Mouse (Mus musculus): Measurements from ENCODE around the gene Ovol3.

Gene Ovol3

DNA sequence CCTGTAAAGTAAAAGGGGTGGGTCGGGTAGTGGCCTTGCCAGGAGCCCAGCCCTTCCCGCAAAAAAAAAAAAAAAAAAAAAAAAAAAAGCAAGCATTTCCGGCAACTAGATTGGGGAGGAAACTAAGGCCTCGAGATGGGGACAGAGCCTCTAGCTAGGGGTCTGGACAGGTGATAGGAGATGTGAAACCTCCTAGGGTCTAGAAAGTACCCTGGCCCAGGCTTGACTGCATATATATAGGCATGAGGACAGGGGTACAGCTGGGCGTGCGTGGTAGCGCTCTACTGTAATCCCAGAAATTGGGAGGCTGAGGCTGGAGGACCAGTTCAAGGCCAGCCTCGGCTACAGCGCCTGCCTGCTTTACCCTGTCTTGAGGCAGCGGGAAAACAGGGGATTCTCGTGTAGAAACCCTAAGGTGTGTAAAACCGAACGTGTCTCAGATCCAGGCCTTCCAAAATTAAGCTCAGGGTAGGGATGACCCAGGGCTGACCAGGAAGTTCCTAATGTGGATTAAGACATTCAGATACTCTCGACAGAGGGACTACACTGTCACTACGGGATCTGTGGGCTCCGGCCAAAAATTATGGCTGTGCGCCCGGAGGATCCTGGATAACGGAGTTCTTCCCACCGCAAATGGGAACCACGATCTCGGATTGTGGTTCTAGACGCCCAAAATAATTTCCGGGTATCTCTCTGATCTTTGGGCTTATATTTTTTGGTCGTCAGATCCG lies 41.3 kb downstream of the Ovol3 start:
- DNase-seq (ENCODE audit: inconsistent ontology term): no peak

GRCm38 (mm10) chr7:30193581-30194100 lies 41.9 kb downstream of the Ovol3 start:
- peak; percentile 87 for DNase-seq (ENCODE audit: inconsistent ontology term)

GRCm38 (mm10) chr7:30193013-30193412 lies 42.5 kb downstream of the Ovol3 start:
- DNase-seq (ENCODE audit: inconsistent ontology term): peak; percentile 35

DNA sequence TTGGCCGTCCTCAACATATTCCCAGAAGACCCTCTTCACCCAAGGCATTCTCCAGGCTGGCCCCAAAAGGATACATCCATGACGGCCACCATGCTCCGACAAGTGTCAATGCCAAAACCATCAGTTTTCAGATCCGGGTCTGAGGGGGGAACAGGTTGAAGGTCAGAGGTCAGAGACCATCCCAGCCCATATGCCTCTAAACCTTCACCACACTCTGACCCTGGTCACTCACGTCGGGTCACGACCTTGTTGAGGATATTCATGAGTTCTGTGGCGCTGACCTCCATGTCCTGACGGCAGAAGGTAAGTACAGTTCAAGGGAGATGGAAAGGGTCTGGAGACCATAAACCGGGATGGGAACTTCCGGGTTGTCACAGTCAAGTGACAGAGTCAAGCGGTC lies 43.4 kb downstream of the Ovol3 start:
- DNase-seq (ENCODE audit: inconsistent ontology term): no peak

DNA sequence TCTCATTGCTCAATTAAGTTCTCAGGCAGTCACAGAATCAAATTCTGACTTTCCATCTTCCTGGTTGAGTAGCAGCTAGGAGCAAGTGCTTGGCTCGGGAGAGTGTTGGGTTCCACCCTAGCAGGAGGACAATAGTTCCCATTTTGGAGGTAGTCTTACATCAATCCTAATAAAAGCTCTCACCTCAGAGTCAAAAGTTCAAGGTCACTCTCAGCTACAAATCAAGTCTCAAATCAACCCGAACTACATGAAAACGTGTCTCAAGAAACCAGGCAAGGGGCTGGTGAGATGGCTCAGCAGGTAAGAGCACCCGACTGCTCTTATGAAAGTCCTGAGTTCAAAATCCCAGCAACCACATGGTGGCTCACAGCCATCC lies 46.4 kb downstream of the Ovol3 start:
- no peak for DNase-seq (ENCODE audit: inconsistent ontology term)

DNA sequence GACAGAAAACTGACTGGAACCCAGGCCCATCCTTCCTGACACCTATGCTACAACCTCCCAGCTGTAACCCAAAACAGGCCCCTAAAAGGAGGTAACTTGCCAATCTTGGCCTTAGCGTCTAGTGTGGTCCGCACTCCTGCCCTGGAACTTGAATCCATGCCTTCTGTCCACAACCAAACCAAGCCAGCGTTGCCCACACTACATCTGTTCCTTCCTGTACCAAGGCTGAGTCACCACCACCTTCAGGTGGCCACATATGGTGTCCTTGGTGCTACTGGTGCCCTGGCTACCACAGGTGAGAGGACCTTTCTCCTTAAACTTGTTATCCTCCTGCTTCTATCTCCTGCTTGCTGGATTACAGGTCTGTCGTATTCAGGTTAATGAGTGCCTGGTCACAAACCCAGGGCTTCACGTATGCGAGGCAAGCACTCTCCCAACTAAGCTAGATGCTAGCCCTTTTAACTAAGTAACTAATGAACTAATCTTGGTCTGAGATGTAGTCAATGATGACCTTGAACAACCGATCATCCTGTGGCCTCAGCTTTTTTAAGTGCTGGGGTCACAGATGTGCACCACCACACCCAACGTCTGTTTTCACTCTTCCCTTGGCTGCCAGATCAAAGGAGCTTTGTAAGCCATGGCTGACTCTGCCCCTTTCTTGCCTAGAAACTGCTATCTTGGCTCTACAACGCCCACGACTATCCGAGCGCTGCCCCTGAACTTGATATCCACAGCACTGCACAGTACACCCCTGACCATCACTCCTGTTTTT lies 47.0 kb downstream of the Ovol3 start:
- DNase-seq (ENCODE audit: inconsistent ontology term): no peak

- DNase-seq (ENCODE audit: inconsistent ontology term): no peak
Measured at GRCm38 (mm10) chr7:30184641-30185348, 50.7 kb downstream of the Ovol3 start.

GRCm38 (mm10) chr7:30183879-30184289 lies 51.6 kb downstream of the Ovol3 start, which contains the start of gene Cox7a1:
Gene Cox7a1, plus strand, starts transcription at chr7:30184144.
- DNase-seq (ENCODE audit: inconsistent ontology term): peak; percentile 94
